8 mouse cellular contexts compared by ENCODE assay signal in the genomic region with DNA sequence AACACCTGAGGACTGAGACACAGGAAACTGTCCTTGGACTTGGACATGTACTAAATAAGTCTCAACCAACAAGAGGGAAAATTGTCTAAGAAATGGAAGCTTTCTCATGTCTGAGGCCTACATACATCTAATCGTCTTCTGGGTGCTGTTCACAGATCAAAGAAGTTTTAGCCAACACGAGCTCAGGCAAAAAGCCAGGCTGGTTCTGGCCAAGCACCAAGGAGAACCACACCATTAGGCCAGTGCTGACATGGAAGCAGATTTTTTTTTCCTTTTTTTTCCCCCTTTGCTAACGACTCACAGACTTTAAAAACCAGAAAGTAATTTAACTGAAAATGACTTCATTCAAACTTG. TPM values are rescaled to one million over a fixed set of nuclear protein-coding genes. Genes with fewer than 3 reads are reported as not detected.
DNase-seq lines count a peak whose midpoint lies in the region; ATAC-seq and TF ChIP-seq lines count a peak whose summit lies in the region.

No protein-coding gene starts in this region.

- no peaks in the 10 kb centered on the region for H3K27me3 ChIP-seq in heart, adult 2 months (ENCODE audit: control insufficient read depth, insufficient read depth, low read length)
- H3K27me3 ChIP-seq in CH12.LX (replicated peaks): no peaks in the 10 kb centered on the region
- no peaks in the 10 kb centered on the region for H3K27me3 ChIP-seq in heart, postnatal 0 days (ENCODE audit: control insufficient read depth, insufficient read depth, low read length)

- in situ Hi-C loops in CH12.LX (cut with MboI; ENCODE audit: low pct_ligation_motif_present, low pct_unique_long_range_greater_than_20kb, low sequenced_read_pairs): no loop called here

- no peak for TF ChIP-seq EP300 in heart, adult 2 months (IDR thresholded peaks at IDR 0.05; ENCODE audit: insufficient read depth, low read depth, low read length)
- TF ChIP-seq EP300 in CH12.LX (IDR thresholded peaks at IDR 0.05; ENCODE audit: low read length): no peak
- no peak for TF ChIP-seq EP300 in heart, postnatal 0 days (IDR thresholded peaks at IDR 0.05; ENCODE audit: low read depth)

- H3K4me1 ChIP-seq in heart, adult 2 months (ENCODE audit: control insufficient read depth, insufficient read depth, low read length): peaks cover 19% of the 10 kb centered on the region
- H3K4me1 ChIP-seq in CH12.LX (ENCODE audit: control insufficient read depth in 1 of 2, insufficient read depth in 2 of 2): peaks cover 3 to 37% of the 10 kb centered on the region in 2 experiments
- peaks cover 32% of the 10 kb centered on the region for H3K4me1 ChIP-seq in heart, postnatal 0 days (ENCODE audit: control insufficient read depth, insufficient read depth)

- dilution Hi-C loops in CH12.LX (cut with MboI; ENCODE audit: extremely low pct_ligation_motif_present, extremely low pct_unique_long_range_greater_than_20kb, low sequenced_read_pairs): no loop called here

- TF ChIP-seq RAD21 in CH12.LX (IDR thresholded peaks at IDR 0.05; ENCODE audit: low read depth, low read length): no peak

- peaks cover 35% of the 10 kb centered on the region for H3K36me3 ChIP-seq in heart, adult 2 months (ENCODE audit: control insufficient read depth, insufficient read depth, low read length)
- H3K36me3 ChIP-seq in CH12.LX (replicated peaks in 1 of 2; ENCODE audit: control insufficient read depth in 1 of 2, insufficient read depth in 1 of 2, low read length in 1 of 2): peaks cover 40 to 68% of the 10 kb centered on the region in 2 experiments
- H3K36me3 ChIP-seq in heart, postnatal 0 days (replicated peaks; ENCODE audit: control insufficient read depth, insufficient read depth, low read length): peaks cover 18% of the 10 kb centered on the region

- peak overlapping the region; percentile 72 for H3K27ac ChIP-seq in heart, adult 2 months
- H3K27ac ChIP-seq in CH12.LX (ENCODE audit: insufficient read depth, low read depth): no peak overlapping the region
- peak overlapping the region; percentile 71 for H3K27ac ChIP-seq in heart, postnatal 0 days (ENCODE audit: low read depth)

- no peaks in the 10 kb centered on the region; the same call in 1 of the 2 replicates for H3K79me2 ChIP-seq in heart, adult 2 months (replicated peaks; ENCODE audit: control insufficient read depth, insufficient read depth, low read length)
- H3K79me2 ChIP-seq in CH12.LX (replicated peaks; ENCODE audit: control insufficient read depth, extremely low read depth, insufficient read depth, poor library complexity, severe bottlenecking): peaks cover 90% of the 10 kb centered on the region

- peak in 1 of 2 experiments; percentile 27 for DNase-seq in heart, adult 2 months
- no peak for DNase-seq in heart, adult 9 months (ENCODE audit: low spot score in 2 of 2)
- DNase-seq in CH12.LX (ENCODE audit: extremely low read depth): no peak
- peak; percentile 51 to 54 for DNase-seq in adrenal gland, postnatal 36 days
- no peak for DNase-seq in heart, postnatal 0 days (ENCODE audit: low spot score)
- no peak for DNase-seq in urinary bladder, postnatal 4 days (ENCODE audit: low spot score in 2 of 2)
- no peak for DNase-seq in ovary, postnatal 10 days (ENCODE audit: low spot score)
- DNase-seq in thymus, postnatal 36 days: no peak

- intact Hi-C loops in heart, adult 2 months (cut with DNase I): loop anchor here (5.0 kb wide), 1 partner anchor 34 kb away; no protein-coding TSS in a partner anchor

- peak overlapping the region; percentile 5 for H3K4me3 ChIP-seq in heart, adult 2 months
- H3K4me3 ChIP-seq in CH12.LX (replicated peaks in 1 of 3; ENCODE audit: low read depth in 2 of 3, low read length in 2 of 3, poor library complexity in 1 of 3): no peak overlapping the region
- H3K4me3 ChIP-seq in heart, postnatal 0 days (ENCODE audit: low read depth, low read length): no peak overlapping the region

- no peak overlapping the region for H3K4me2 ChIP-seq in CH12.LX (ENCODE audit: insufficient read depth, low read depth, poor library complexity, severe bottlenecking)
- H3K4me2 ChIP-seq in heart, postnatal 0 days (ENCODE audit: low read depth, low read length): 0 out of 2 replicates have a peak overlapping the region, but pooled peaks have one; percentile 15

- 9% methylated on average over 3 of the region's 3 CpGs for WGBS in heart, adult 2 months
- WGBS in heart, postnatal 0 days: 47% methylated on average over 3 of the region's 3 CpGs

- H3K9ac ChIP-seq in heart, adult 2 months (ENCODE audit: low read depth, low read length): no peak overlapping the region
- H3K9ac ChIP-seq in CH12.LX (ENCODE audit: insufficient read depth, low read depth): 0 out of 2 replicates have a peak overlapping the region, but pooled peaks have one; percentile 16
- no peak overlapping the region for H3K9ac ChIP-seq in heart, postnatal 0 days (replicated peaks; ENCODE audit: low read depth, low read length)

- no peak for TF ChIP-seq POLR2A in heart, adult 2 months (IDR thresholded peaks at IDR 0.05; ENCODE audit: insufficient read depth, low read depth, low read length)
- TF ChIP-seq POLR2A in CH12.LX (IDR thresholded peaks at IDR 0.05; ENCODE audit: low read depth, low read length): no peak

- no peaks in the 10 kb centered on the region for H3K9me3 ChIP-seq in CH12.LX (replicated peaks; ENCODE audit: low read length)
- no peaks in the 10 kb centered on the region for H3K9me3 ChIP-seq in heart, postnatal 0 days (replicated peaks; ENCODE audit: control insufficient read depth, low read length)

- ATAC-seq in heart, postnatal 0 days (ENCODE audit: insufficient read depth, low read depth): no peak

- no peak for TF ChIP-seq CTCF in heart, adult 2 months (IDR thresholded peaks at IDR 0.05)
- TF ChIP-seq CTCF in CH12.LX (conservative IDR thresholded peaks at IDR 0.05 in 1 of 2, IDR thresholded peaks at IDR 0.05 in 1 of 2; ENCODE audit: low read depth in 2 of 2, low read length in 2 of 2): no peak
- no peak for TF ChIP-seq CTCF in heart, postnatal 0 days (IDR thresholded peaks at IDR 0.05; ENCODE audit: low read depth)

TF ChIP-seq in CH12.LX, 34 proteins besides CTCF, POLR2A, EP300 and RAD21:
- 0 out of 2 replicates have a peak, but pooled peaks have one; percentile 4 for TF ChIP-seq POLR2AphosphoS2 (IDR thresholded peaks at IDR 0.05; ENCODE audit: low read depth, low read length)
- TF ChIP-seq ZMIZ1 (IDR thresholded peaks at IDR 0.05; ENCODE audit: low read depth, low read length): no peak
- no peak for TF ChIP-seq ETS1 (conservative IDR thresholded peaks at IDR 0.05; ENCODE audit: low read depth, low read length)

RNA-seq across cellular contexts. Expression of a gene that starts 5.3 kb away (rescaled TPM):
- 100 to 1,000 TPM; 246 to 262 TPM for total RNA-seq in heart, adult 2 months (2021)
- polyA plus RNA-seq in heart, adult 2 months (2012; rRNA removed): 72.1 and 87.2 TPM in 2 replicates
- total RNA-seq in CH12.LX (2012; rRNA removed) (410 and 435 TPM in 2 replicates), CH12.LX (2014; rRNA removed) (391 and 415 TPM in 2 replicates)
- 528 and 620 TPM in 2 replicates for polyA plus RNA-seq in CH12.LX (2012; ENCODE audit: insufficient read length, low read depth)
- 100 to 1,000 TPM; 200 to 230 TPM for total RNA-seq in adrenal gland, postnatal 36 days (2021)
- 194 and 238 TPM in 2 replicates for total RNA-seq in heart, postnatal 0 days (2014; rRNA removed; ENCODE audit: low replicate concordance)
- 54.6 and 61.7 TPM in 2 replicates for polyA plus RNA-seq in heart, postnatal 0 days (2015; fragmentation: Nextera tagmentation; extraction: Ambion mirVana)

RNA-seq across cellular contexts. Expression of a gene that starts 29.6 kb away (rescaled TPM):
- total RNA-seq in heart, adult 2 months (2021): under 1 TPM; 0.08 to 0.09 TPM
- 0.12 and 0.23 TPM in 2 replicates for polyA plus RNA-seq in heart, adult 2 months (2012; rRNA removed)
- total RNA-seq in CH12.LX (2012; rRNA removed) (not detected in 2 replicates), CH12.LX (2014; rRNA removed) (not detected in 2 replicates)
- polyA plus RNA-seq in CH12.LX (2012; ENCODE audit: insufficient read length, low read depth): not detected in 2 replicates
- total RNA-seq in adrenal gland, postnatal 36 days (2021): under 1 TPM; 0.30 to 0.53 TPM
- 0.15 TPM in 1 of 2 replicates, not detected in the other for total RNA-seq in heart, postnatal 0 days (2014; rRNA removed; ENCODE audit: low replicate concordance)
- polyA plus RNA-seq in heart, postnatal 0 days (2015; fragmentation: Nextera tagmentation; extraction: Ambion mirVana): 0.27 and 0.52 TPM in 2 replicates

Comparison
In these comparisons a context has a peak if more than half of its experiments do, and no peak if none do; other contexts are left out.
1. DNase-seq: peak in adrenal gland, postnatal 36 days (2 of 2); none in heart, adult 9 months (0 of 2), CH12.LX (single experiment), heart, postnatal 0 days (single experiment), urinary bladder, postnatal 4 days (0 of 2), ovary, postnatal 10 days (single experiment) and thymus, postnatal 36 days (0 of 2).